Mouse (Mus musculus) C3H10T1/2 (cell line): ENCODE measurements around the gene Nagpa. TPM values are rescaled to one million over a fixed set of nuclear protein-coding genes. Genes with fewer than 3 reads are reported as not detected.

Experiments
- polyA plus RNA-seq, 2 experiments: library from polyadenylated mRNA; unstranded; fragments of >200 nt; fragmentation: generic; extraction: Trizol; gene quantifications; one replicate each; pipeline ENCODE4 v1.2.1; 2012; ENCODE audit warnings: missing spikeins in 2 of 2

Gene Nagpa
- 10 to 100 TPM; 14.6 to 16.9 TPM for polyA plus RNA-seq

GRCm38 (mm10) chr16:5203668-5204433 lies at the start of gene Nagpa:
Gene Nagpa, minus strand, starts transcription at chr16:5204012.

GRCm38 (mm10) chr16:5233418-5234313 lies 29.9 kb upstream of the Nagpa start, which contains the start of gene Alg1:
Gene Alg1, plus strand, starts transcription at chr16:5233621.

GRCm38 (mm10) chr16:5222140-5222539 lies 18.3 kb upstream of the Nagpa start, which contains the start of gene AU021092:
Gene AU021092, minus strand, starts transcription at chr16:5222299.

DNA sequence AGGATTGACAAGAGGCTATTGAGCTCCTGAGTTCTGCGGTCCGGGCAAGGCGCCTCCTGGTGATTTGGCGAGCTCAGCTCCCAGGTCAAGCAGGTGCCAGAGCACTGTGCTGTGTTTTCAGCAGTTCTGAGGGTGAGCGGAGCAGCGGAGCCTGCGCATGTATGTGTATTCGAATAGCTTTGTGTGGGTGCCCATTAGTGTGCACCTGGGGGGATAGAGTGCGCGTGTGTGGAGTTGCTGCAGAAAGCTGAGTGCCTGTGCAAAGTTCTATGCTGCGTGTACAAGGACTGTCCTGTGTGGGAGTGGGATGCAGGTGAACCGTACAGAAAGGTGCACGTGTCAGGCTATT lies 56.8 kb downstream of the Nagpa start, which contains the start of gene Sec14l5:
Gene Sec14l5, plus strand, starts transcription at position 73 of the 349 bp plus-strand sequence.

Other genes starting within 250 kb of the Nagpa start
- gene Anks3, start 239.8 kb downstream of the Nagpa start, polyA plus RNA-seq, result 10 to 100 TPM; 14.6 to 57.4 TPM
- under 1 TPM; 0.02 to 0.38 TPM for gene Sept12, start 206.2 kb downstream of the Nagpa start, polyA plus RNA-seq
- gene Smim22, start 196.7 kb downstream of the Nagpa start, polyA plus RNA-seq, result not detected
- 10 to 100 TPM; 26.6 to 33.8 TPM for gene Rogdi, start 190.5 kb downstream of the Nagpa start, polyA plus RNA-seq
- gene Glyr1, start 154.1 kb downstream of the Nagpa start, polyA plus RNA-seq, result 10 to 100 TPM in 1 of 2 experiments, 1 to 10 TPM in 1; 8.3 to 41.7 TPM
- 10 to 100 TPM in 1 of 2 experiments, 1 to 10 TPM in 1; 4.8 to 22.5 TPM for gene Ubn1, start 154.0 kb downstream of the Nagpa start, polyA plus RNA-seq
- gene Ppl, start 71.6 kb downstream of the Nagpa start, polyA plus RNA-seq, result under 1 TPM in 1 of 2 experiments, not detected in 1; 0.98 TPM
- under 1 TPM; 0.01 to 0.05 TPM for gene Sec14l5, start 56.9 kb downstream of the Nagpa start, polyA plus RNA-seq
- gene AU021092, start 18.3 kb upstream of the Nagpa start, polyA plus RNA-seq, result 1 to 10 TPM; 4.4 to 5.7 TPM
- gene Alg1, start 29.6 kb upstream of the Nagpa start, polyA plus RNA-seq, result 10 to 100 TPM; 22.6 to 35.8 TPM
- gene Eef2kmt, start 52.0 kb upstream of the Nagpa start, polyA plus RNA-seq, result 10 to 100 TPM; 15.8 to 26.7 TPM